In the genomic region with DNA sequence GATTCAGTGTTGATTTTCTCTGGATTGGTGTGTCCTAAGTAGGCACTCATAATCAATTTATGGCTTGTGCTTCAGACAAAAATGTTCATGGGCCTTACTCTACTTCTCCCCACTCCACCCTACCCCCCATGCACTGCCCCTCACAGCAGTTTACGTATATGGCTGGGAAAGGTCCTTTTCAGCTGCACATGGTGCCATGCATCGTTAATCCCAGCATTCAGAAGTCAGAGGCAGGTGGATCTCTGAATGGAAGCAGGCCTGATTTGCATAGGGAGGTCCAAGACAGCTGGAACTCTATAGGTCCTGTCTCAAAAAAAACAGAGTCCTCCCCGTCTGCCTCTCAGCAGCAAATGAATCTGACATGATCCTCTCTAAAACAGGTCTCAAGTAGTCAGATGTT, we compare ENCODE assay signal across 21 mouse cellular contexts. TPM values are rescaled to one million over a fixed set of nuclear protein-coding genes. Genes with fewer than 3 reads are reported as not detected.
DNase-seq lines count a peak whose midpoint lies in the region; ATAC-seq and TF ChIP-seq lines count a peak whose summit lies in the region.
"Had no signal": no experiment of that assay in that cellular context is flagged by ENCODE, and none has a peak within 500 bp of the region (broad histone marks: within the 10 kb centered on the region; RNA-seq: fewer than 3 reads in every experiment).

No protein-coding gene starts in this region.

- TF ChIP-seq CTCF in gastrocnemius, adult 2 months (IDR thresholded peaks at IDR 0.05), result no peak
- TF ChIP-seq CTCF in left cerebral cortex, adult 2 months (IDR thresholded peaks at IDR 0.05), result no peak

- H3K9ac ChIP-seq in kidney, embryonic 15.5 days, result no peak overlapping the region
- H3K9ac ChIP-seq in midbrain, embryonic 13.5 days (replicated peaks), result no peak overlapping the region; the same call in 1 of the 2 replicates
- no peak overlapping the region for H3K9ac ChIP-seq in midbrain, embryonic 15.5 days
- H3K9ac ChIP-seq: forebrain, embryonic 13.5 days; forebrain, postnatal 0 days; heart, embryonic 15.5 days had no signal

- DNase-seq in gastrocnemius, adult 2 months, result no peak
- no peak for DNase-seq in gastrocnemius, adult 18-20 months (ENCODE audit: low spot score)
- DNase-seq in kidney, postnatal 4 days, result no peak
- DNase-seq in left cerebral cortex, adult 2 months (ENCODE audit: extremely low spot score in 1 of 2, low spot score in 2 of 2), result no peak
- DNase-seq: adrenal gland, postnatal 14 days; cerebellum, adult 11-12 months; cerebellum, adult 9-11 months; forebrain, postnatal 0 days; gastrocnemius, postnatal 36 days; heart, adult 18-20 months; heart, postnatal 14 days had no signal

- H3K36me3 ChIP-seq in kidney, embryonic 15.5 days, result peaks cover 85% of the 10 kb centered on the region
- peaks cover 82% of the 10 kb centered on the region for H3K36me3 ChIP-seq in midbrain, embryonic 13.5 days
- peaks cover 25% of the 10 kb centered on the region for H3K36me3 ChIP-seq in midbrain, embryonic 15.5 days (replicated peaks)

- no peak overlapping the region for H3K4me2 ChIP-seq in kidney, embryonic 15.5 days
- no peak overlapping the region for H3K4me2 ChIP-seq in midbrain, embryonic 13.5 days (replicated peaks)
- H3K4me2 ChIP-seq in midbrain, embryonic 15.5 days, result no peak overlapping the region
- H3K4me2 ChIP-seq: forebrain, embryonic 13.5 days; heart, embryonic 15.5 days had no signal

- no peak overlapping the region for H3K4me3 ChIP-seq in gastrocnemius, adult 2 months
- H3K4me3 ChIP-seq in kidney, embryonic 15.5 days (replicated peaks), result no peak overlapping the region
- no peak overlapping the region for H3K4me3 ChIP-seq in midbrain, embryonic 13.5 days (replicated peaks)
- no peak overlapping the region for H3K4me3 ChIP-seq in midbrain, embryonic 15.5 days
- no peak overlapping the region for H3K4me3 ChIP-seq in left cerebral cortex, adult 2 months
- H3K4me3 ChIP-seq: embryonic facial prominence, embryonic 10.5 days; forebrain, embryonic 13.5 days; heart, embryonic 10.5 days; heart, embryonic 15.5 days had no signal

- intact Hi-C loops in gastrocnemius, adult 2 months (cut with DNase I), result no loop called here
- intact Hi-C loops in left cerebral cortex, adult 2 months (cut with DNase I), result no loop called here

- peak; percentile 49; the same call in 1 of the 2 replicates for ATAC-seq in kidney, embryonic 15.5 days (replicated peaks; ENCODE audit: low FRiP score)
- 0 out of 2 replicates have a peak, but pooled peaks have one; percentile 11 for ATAC-seq in midbrain, embryonic 13.5 days
- ATAC-seq in midbrain, embryonic 15.5 days (replicated peaks), result no peak
- ATAC-seq: activated CD4-positive, CD25-positive, alpha-beta regulatory T cell, adult 4 months; forebrain, embryonic 13.5 days; forebrain, postnatal 0 days; hindbrain, postnatal 0 days; Patski had no signal

- 60% methylated on average over 3 of the region's 3 CpGs for WGBS in kidney, embryonic 15.5 days
- 17% methylated on average over 3 of the region's 3 CpGs for WGBS in midbrain, embryonic 13.5 days
- 11% methylated on average over 3 of the region's 3 CpGs for WGBS in midbrain, embryonic 15.5 days

- no peaks in the 10 kb centered on the region for H3K4me1 ChIP-seq in kidney, embryonic 15.5 days
- H3K4me1 ChIP-seq in midbrain, embryonic 13.5 days (replicated peaks), result peaks cover 3% of the 10 kb centered on the region; the same call in 1 of the 2 replicates
- H3K4me1 ChIP-seq in midbrain, embryonic 15.5 days, result no peaks in the 10 kb centered on the region
- H3K4me1 ChIP-seq: embryonic facial prominence, embryonic 10.5 days; forebrain, embryonic 13.5 days; heart, embryonic 10.5 days; heart, embryonic 15.5 days had no signal

- peak overlapping the region; percentile 83 for H3K27ac ChIP-seq in gastrocnemius, adult 2 months
- no peak overlapping the region for H3K27ac ChIP-seq in kidney, embryonic 15.5 days
- no peak overlapping the region; the same call in 1 of the 2 replicates for H3K27ac ChIP-seq in midbrain, embryonic 13.5 days
- H3K27ac ChIP-seq in midbrain, embryonic 15.5 days, result no peak overlapping the region
- H3K27ac ChIP-seq in left cerebral cortex, adult 2 months, result no peak overlapping the region; the same call in 1 of the 2 replicates
- H3K27ac ChIP-seq: embryonic facial prominence, embryonic 10.5 days; forebrain, embryonic 13.5 days; heart, embryonic 10.5 days; heart, embryonic 15.5 days; hindbrain, postnatal 0 days had no signal

- no peaks in the 10 kb centered on the region for H3K27me3 ChIP-seq in kidney, embryonic 15.5 days
- no peaks in the 10 kb centered on the region for H3K27me3 ChIP-seq in midbrain, embryonic 13.5 days
- H3K27me3 ChIP-seq in midbrain, embryonic 15.5 days (replicated peaks), result no peaks in the 10 kb centered on the region
- H3K27me3 ChIP-seq: forebrain, embryonic 13.5 days; heart, embryonic 15.5 days; Patski had no signal

- H3K9me3 ChIP-seq in kidney, embryonic 15.5 days (replicated peaks), result no peaks in the 10 kb centered on the region
- H3K9me3 ChIP-seq in midbrain, embryonic 13.5 days, result no peaks in the 10 kb centered on the region
- no peaks in the 10 kb centered on the region for H3K9me3 ChIP-seq in midbrain, embryonic 15.5 days
- H3K9me3 ChIP-seq: embryonic facial prominence, embryonic 10.5 days; forebrain, embryonic 13.5 days; heart, embryonic 10.5 days; heart, embryonic 15.5 days had no signal

RNA-seq across cellular contexts. Expression of a gene that starts 24.2 kb away (rescaled TPM):
- total RNA-seq in gastrocnemius, adult 2 months (2021), result 1 to 10 TPM in 1 of 2 experiments, under 1 TPM in 1; 0.43 to 1.5 TPM
- 1 to 10 TPM in 1 of 2 experiments, under 1 TPM in 1; 0.36 to 1.1 TPM for total RNA-seq in gastrocnemius, adult 18-20 months (2021)
- 37.8 and 43.5 TPM in 2 replicates for polyA plus RNA-seq in kidney, embryonic 15.5 days (2015; fragmentation: Nextera tagmentation; extraction: Ambion mirVana)
- 155 TPM in 2 replicates for polyA plus RNA-seq in midbrain, embryonic 13.5 days (2015; fragmentation: Nextera tagmentation; extraction: Ambion mirVana)
- 167 and 172 TPM in 2 replicates for polyA plus RNA-seq in midbrain, embryonic 15.5 days (2015; fragmentation: Nextera tagmentation; extraction: Ambion mirVana)
- total RNA-seq in left cerebral cortex, adult 2 months (2021), result 10 to 100 TPM; 36.4 to 40.6 TPM

Comparison
In these comparisons a context has a peak if more than half of its experiments do, and no peak if none do; other contexts are left out.
1. RNA of a gene that starts 24.2 kb away (total RNA-seq): 36.4 to 40.6 TPM in left cerebral cortex, adult 2 months; 0.43 to 1.5 TPM in gastrocnemius, adult 2 months and 0.36 to 1.1 TPM in gastrocnemius, adult 18-20 months; every median in the first group is over 10 times any median in the second.